Mouse (Mus musculus) lung, postnatal 0 days (tissue): ENCODE data around the gene Phip. TPM values are rescaled to one million over a fixed set of nuclear protein-coding genes. Genes with fewer than 3 reads are reported as not detected.

ENCODE experiments used
- ATAC-seq: fragments of 200-750 bp; cut with Nextera tagmentation; 2 replicates; pipeline ENCODE4 v1.8.0; 2017; ENCODE audit warnings: moderate library complexity
- DNase-seq: peaks from one replicate; pipeline ENCODE4 v3.0.0-alpha.2; 2016; ENCODE audit warnings: low spot score
- H3K27ac ChIP-seq: fragments of 300-500 bp; sonication (generic); 2 replicates; pipeline ENCODE4 v1.5.1; 2014; ENCODE audit warnings: antibody characterized with exemption, mild to moderate bottlenecking, low read length, mixed read lengths
- H3K27me3 ChIP-seq: fragments of 300-500 bp; sonication (generic); replicated peaks from 2 replicates; pipeline ENCODE4 v1.6.1; 2014; ENCODE audit warnings: low read length, mixed read lengths; ENCODE audit not compliant: insufficient read depth
- H3K36me3 ChIP-seq: fragments of 300-500 bp; sonication (generic); 2 replicates; pipeline ENCODE4 v1.6.1; 2014; ENCODE audit warnings: low read length, mixed read lengths; ENCODE audit not compliant: insufficient read depth
- H3K4me1 ChIP-seq: fragments of 300-500 bp; sonication (generic); 2 replicates; pipeline ENCODE4 v1.6.1; 2014; ENCODE audit warnings: antibody characterized with exemption, low read depth, low read length, mixed read lengths; ENCODE audit not compliant: insufficient read depth
- H3K4me2 ChIP-seq: fragments of 300-500 bp; sonication (generic); replicated peaks from 2 replicates; pipeline ENCODE4 v1.6.1; 2014; ENCODE audit warnings: low read depth, mild to moderate bottlenecking, low read length, moderate library complexity, mixed read lengths
- H3K4me3 ChIP-seq: fragments of 300-500 bp; sonication (generic); 2 replicates; pipeline ENCODE4 v1.5.1; 2014; ENCODE audit warnings: low read depth, low read length
- H3K9ac ChIP-seq: fragments of 300-500 bp; sonication (generic); replicated peaks from 2 replicates; pipeline ENCODE4 v1.6.1; 2014; ENCODE audit warnings: low read depth, mild to moderate bottlenecking
- H3K9me3 ChIP-seq: fragments of 300-500 bp; sonication (generic); 2 replicates; pipeline ENCODE4 v1.6.1; 2016; ENCODE audit warnings: low read length, mixed read lengths
- CTCF ChIP-seq: IDR thresholded peaks from 2 replicates; pipeline ENCODE4 v1.5.1; 2016; ENCODE audit warnings: antibody characterized with exemption, mild to moderate bottlenecking
- EP300 ChIP-seq: IDR thresholded peaks from 2 replicates; pipeline ENCODE4 v1.6.1; 2016; ENCODE audit warnings: antibody characterized with exemption, mild to moderate bottlenecking, control low read depth
- WGBS: fragments of 180-500 bp; shearing (Covaris S2); extraction: QIAGEN DNeasy Blood & Tissue Kit; methylation state at CpG from one replicate; pipeline ENCODE4 v1.1.7; 2014; 5-methylcytosine and 5-hydroxymethylcytosine counted together
- polyA plus RNA-seq: library from polyadenylated mRNA; unstranded; fragments of >200 nt; fragmentation: Nextera tagmentation; extraction: Ambion mirVana; gene quantifications from 2 replicates; pipeline ENCODE4 v1.2.1, GENCODE M21; 2015

The Phip gene
- polyA plus RNA-seq, 1 experiment from 2014 or later: 31.0 TPM

- WGBS: 33% methylated on average over 5 of the region's 5 CpGs
- Histone ChIP-seq H3K9ac (no peak overlapping the region), H3K27me3 (no peaks in the 10 kb centered on the region), H3K4me2 (peak overlapping the region; percentile 66; the same call in 1 of the 2 replicates), H3K4me1 (peaks cover 4% of the 10 kb centered on the region; the same call in 1 of the 2 replicates), H3K27ac (no peak overlapping the region), H3K9me3 (no peaks in the 10 kb centered on the region), H3K4me3 (peak overlapping the region; percentile 99; the same call in 1 of the 2 replicates), H3K36me3 (no peaks in the 10 kb centered on the region)
- TF ChIP-seq EP300: no peak
- TF ChIP-seq CTCF: no peak
- DNase-seq (no peak), ATAC-seq (no peak)
Observed at GRCm38 (mm10) chr9:82976936-82977335, 1.6 kb upstream of the Phip start.

DNA sequence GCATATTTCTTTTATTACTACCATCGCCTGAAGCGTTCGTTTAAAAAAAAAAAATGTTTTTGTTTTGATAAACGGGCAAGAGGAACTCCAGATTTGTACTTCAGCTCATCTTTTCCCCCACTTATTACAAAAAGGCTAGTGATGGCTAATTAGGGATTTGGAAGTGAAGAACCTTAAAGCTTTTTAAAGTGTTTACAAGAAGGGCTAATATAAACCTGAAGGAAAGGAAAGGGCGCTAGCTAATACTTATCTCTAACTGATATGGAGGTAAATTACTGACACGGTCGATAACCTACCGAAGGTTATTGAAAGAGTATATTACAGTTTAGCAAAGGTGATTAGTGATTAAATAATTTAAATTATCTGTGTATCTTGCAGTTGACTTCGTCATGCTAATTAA lies 903 bp upstream of the Phip start:
- no peaks in the 10 kb centered on the region for H3K36me3 ChIP-seq
- TF ChIP-seq CTCF: no peak
- TF ChIP-seq EP300: no peak
- H3K27ac ChIP-seq: peak overlapping the region; percentile 100
- H3K4me2 ChIP-seq: peak overlapping the region; percentile 66
- H3K4me3 ChIP-seq: peak overlapping the region; percentile 99
- ATAC-seq (no peak), DNase-seq (no peak)
- no peaks in the 10 kb centered on the region for H3K9me3 ChIP-seq
- peak overlapping the region; percentile 3; the same call in 1 of the 2 replicates for H3K9ac ChIP-seq
- peaks cover 4% of the 10 kb centered on the region; the same call in 1 of the 2 replicates for H3K4me1 ChIP-seq
- WGBS: under 1% methylated on average over 9 of the region's 9 CpGs
- H3K27me3 ChIP-seq: no peaks in the 10 kb centered on the region

- Histone ChIP-seq H3K27ac (peak overlapping the region; percentile 100), H3K27me3 (no peaks in the 10 kb centered on the region), H3K36me3 (no peaks in the 10 kb centered on the region), H3K9ac (peak overlapping the region; percentile 82), H3K4me3 (peak overlapping the region; percentile 99), H3K4me1 (peaks cover 4% of the 10 kb centered on the region; the same call in 1 of the 2 replicates), H3K9me3 (no peaks in the 10 kb centered on the region), H3K4me2 (peak overlapping the region; percentile 66)
- TF ChIP-seq EP300: no peak
- TF ChIP-seq CTCF: no peak
- DNase-seq (no peak), ATAC-seq (peak; percentile 18)
- WGBS: under 1% methylated on average over 43 of the region's 61 CpGs
Observed at GRCm38 (mm10) chr9:82974962-82975341, 364 bp downstream of the Phip start.

- TF ChIP-seq CTCF: no peak; the same call in 1 of the 2 replicates
- ATAC-seq: peak; percentile 89
- peak overlapping the region; percentile 100 for H3K27ac ChIP-seq
- H3K4me1 ChIP-seq: peaks cover 4% of the 10 kb centered on the region; the same call in 1 of the 2 replicates
- peak overlapping the region; percentile 99 for H3K4me3 ChIP-seq
- under 1% methylated on average over 38 of the region's 75 CpGs for WGBS
- no peaks in the 10 kb centered on the region for H3K36me3 ChIP-seq
- no peaks in the 10 kb centered on the region for H3K27me3 ChIP-seq
- peak overlapping the region; percentile 82 for H3K9ac ChIP-seq
- peak; percentile 97 for DNase-seq
- no peaks in the 10 kb centered on the region for H3K9me3 ChIP-seq
- peak overlapping the region; percentile 66 for H3K4me2 ChIP-seq
Observed at GRCm38 (mm10) chr9:82974187-82974861, 992 bp downstream of the Phip start.

- no peak for ATAC-seq
- H3K4me2 ChIP-seq: peak overlapping the region; percentile 66
- H3K4me3 ChIP-seq: peak overlapping the region; percentile 99
- WGBS: 16% methylated on average over 8 of the region's 8 CpGs
- H3K4me1 ChIP-seq: peaks cover 4% of the 10 kb centered on the region; the same call in 1 of the 2 replicates
- no peaks in the 10 kb centered on the region for H3K36me3 ChIP-seq
- H3K9ac ChIP-seq: no peak overlapping the region
- no peaks in the 10 kb centered on the region for H3K9me3 ChIP-seq
- peak overlapping the region; percentile 100 for H3K27ac ChIP-seq
- no peak for DNase-seq
- no peak for TF ChIP-seq EP300
- TF ChIP-seq CTCF: no peak
- H3K27me3 ChIP-seq: no peaks in the 10 kb centered on the region
Observed at GRCm38 (mm10) chr9:82973321-82973892, 1.9 kb downstream of the Phip start.

- H3K4me3 ChIP-seq: no peak overlapping the region
- ATAC-seq (no peak), DNase-seq (peak; percentile 22)
- H3K4me2 ChIP-seq: no peak overlapping the region
- no peaks in the 10 kb centered on the region for H3K36me3 ChIP-seq
- H3K9ac ChIP-seq: no peak overlapping the region
- no peaks in the 10 kb centered on the region for H3K27me3 ChIP-seq
- TF ChIP-seq EP300: no peak
- no peak for TF ChIP-seq CTCF
- H3K4me1 ChIP-seq: peaks cover 4% of the 10 kb centered on the region; the same call in 1 of the 2 replicates
- no peaks in the 10 kb centered on the region for H3K9me3 ChIP-seq
- WGBS: 37% methylated on average over 1 of the region's 1 CpGs
- H3K27ac ChIP-seq: no peak overlapping the region
Observed at GRCm38 (mm10) chr9:82971433-82971832, 3.9 kb downstream of the Phip start.
